Mouse (Mus musculus) C2C12 (cell line): ENCODE results near the gene Rft1. TPM values are rescaled to one million over a fixed set of nuclear protein-coding genes. Genes with fewer than 3 reads are reported as not detected.

ENCODE experiments used
- H3K27me3 ChIP-seq: one replicate; pipeline ENCODE4 v1.6.1; 2011; ENCODE audit not compliant: control insufficient read depth, insufficient read depth, insufficient read length
- H3K36me3 ChIP-seq: one replicate; pipeline ENCODE4 v1.6.1; 2011; ENCODE audit not compliant: control insufficient read depth, insufficient read depth
- H3K4me3 ChIP-seq: one replicate; pipeline ENCODE4 v1.5.1; 2011; ENCODE audit warnings: mild to moderate bottlenecking, control low read depth; ENCODE audit not compliant: poor library complexity, insufficient read depth, severe bottlenecking
- H3K79me2 ChIP-seq: one replicate; pipeline ENCODE4 v1.6.1; 2011; ENCODE audit not compliant: control insufficient read depth, insufficient read depth
- H3K79me3 ChIP-seq: one replicate; pipeline ENCODE4 v1.6.1; 2011; ENCODE audit warnings: low read depth, control low read depth
- H3ac ChIP-seq: one replicate; pipeline ENCODE3; 2011; ENCODE audit warnings: low read depth; ENCODE audit not compliant: control insufficient read depth, insufficient read length
- CEBPB ChIP-seq: IDR thresholded peaks from one replicate; pipeline ENCODE4 v1.6.1; 2011; ENCODE audit warnings: low read depth, mild to moderate bottlenecking, control low read depth, moderate library complexity
- CTCF ChIP-seq: IDR thresholded peaks from one replicate; pipeline ENCODE4 v1.5.1; 2011; ENCODE audit not compliant: control insufficient read depth, insufficient read depth, insufficient read length
- FOSL1 ChIP-seq: IDR thresholded peaks from one replicate; pipeline ENCODE4 v1.8.0; 2011; ENCODE audit warnings: mild to moderate bottlenecking, low read length; ENCODE audit not compliant: poor library complexity, insufficient read depth, severe bottlenecking
- MAX ChIP-seq: IDR thresholded peaks from one replicate; pipeline ENCODE4 v1.6.1; 2011; ENCODE audit warnings: mild to moderate bottlenecking, control low read depth
- MYOD1 ChIP-seq: IDR thresholded peaks from one replicate; pipeline ENCODE4 v1.6.1; 2011; ENCODE audit warnings: low read depth; ENCODE audit not compliant: control insufficient read depth, insufficient read length
- MYOG ChIP-seq: IDR thresholded peaks from one replicate; pipeline ENCODE4 v1.6.1; 2011; ENCODE audit not compliant: control insufficient read depth, insufficient read length; ENCODE audit errors: extremely low read depth
- USF1 ChIP-seq: IDR thresholded peaks from one replicate; pipeline ENCODE4 v1.6.1; 2011; ENCODE audit warnings: low read depth, mild to moderate bottlenecking, control low read depth, moderate library complexity
- polyA plus RNA-seq: library from polyadenylated mRNA; unstranded; fragments of >200 nt; fragmentation: generic; extraction: Trizol; gene quantifications from one replicate; pipeline ENCODE4 v1.2.1, GENCODE M21; 2012; ENCODE audit warnings: missing spikeins

The Rft1 gene
- polyA plus RNA-seq, 1 experiment: 13.4 TPM

DNA sequence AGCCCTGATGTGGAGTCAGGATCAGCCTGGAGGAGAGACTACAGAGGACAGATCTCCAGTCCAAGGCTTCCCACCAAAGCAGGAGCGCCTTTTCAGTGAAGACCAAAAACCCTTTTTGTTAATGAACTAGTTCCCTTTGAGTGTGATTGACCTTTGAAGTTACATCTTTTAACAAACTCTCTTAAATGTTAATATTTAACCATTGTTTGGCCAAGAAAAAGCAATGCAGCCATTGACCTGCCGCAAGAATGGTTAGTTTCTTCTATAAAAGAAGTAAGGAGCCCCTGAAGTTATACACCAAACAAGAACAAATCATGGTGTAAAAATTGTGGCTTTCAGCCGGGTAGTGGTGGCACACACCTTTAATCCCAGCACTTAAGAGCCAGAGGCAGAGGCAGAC lies 36.5 kb downstream of the Rft1 start:
- no peaks in the 10 kb centered on the region for H3K79me2 ChIP-seq
- H3K36me3 ChIP-seq: peaks cover 15% of the 10 kb centered on the region
- no peaks in the 10 kb centered on the region for H3K27me3 ChIP-seq
- H3ac ChIP-seq: no peak overlapping the region
- no peak for TF ChIP-seq MYOG
- no peak for TF ChIP-seq CTCF
- no peak for TF ChIP-seq CEBPB
- TF ChIP-seq MAX: no peak
- no peak for TF ChIP-seq USF1
- TF ChIP-seq FOSL1: no peak
- TF ChIP-seq MYOD1: no peak
- H3K4me3 ChIP-seq: no peak overlapping the region
- H3K79me3 ChIP-seq: no peaks in the 10 kb centered on the region

DNA sequence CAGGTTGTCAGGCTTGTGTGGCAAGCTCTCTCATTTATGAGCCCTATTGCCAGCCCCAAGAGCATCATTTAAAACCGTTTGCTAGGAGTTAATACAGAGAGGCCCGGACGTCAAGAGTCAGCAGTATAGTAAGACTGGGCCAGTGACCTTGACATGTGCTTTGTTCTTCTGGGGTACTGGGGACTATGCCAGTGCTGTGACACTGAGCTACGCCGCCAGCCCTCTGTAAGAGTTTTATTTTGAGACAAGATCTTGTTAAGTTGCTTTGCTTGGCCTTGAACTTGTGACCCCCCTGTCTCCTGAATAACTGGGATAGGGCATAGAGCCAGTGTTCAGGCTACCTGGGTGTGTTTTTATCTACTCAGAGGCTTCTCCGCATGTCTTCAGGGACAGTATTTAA lies 38.3 kb downstream of the Rft1 start:
- H3K27me3 ChIP-seq: no peaks in the 10 kb centered on the region
- no peaks in the 10 kb centered on the region for H3K79me2 ChIP-seq
- H3ac ChIP-seq: no peak overlapping the region
- TF ChIP-seq USF1 (no peak), MYOD1 (no peak), FOSL1 (no peak), MYOG (no peak), CTCF (no peak), CEBPB (no peak), MAX (no peak)
- H3K36me3 ChIP-seq: peaks cover 15% of the 10 kb centered on the region
- no peaks in the 10 kb centered on the region for H3K79me3 ChIP-seq
- H3K4me3 ChIP-seq: no peak overlapping the region

DNA sequence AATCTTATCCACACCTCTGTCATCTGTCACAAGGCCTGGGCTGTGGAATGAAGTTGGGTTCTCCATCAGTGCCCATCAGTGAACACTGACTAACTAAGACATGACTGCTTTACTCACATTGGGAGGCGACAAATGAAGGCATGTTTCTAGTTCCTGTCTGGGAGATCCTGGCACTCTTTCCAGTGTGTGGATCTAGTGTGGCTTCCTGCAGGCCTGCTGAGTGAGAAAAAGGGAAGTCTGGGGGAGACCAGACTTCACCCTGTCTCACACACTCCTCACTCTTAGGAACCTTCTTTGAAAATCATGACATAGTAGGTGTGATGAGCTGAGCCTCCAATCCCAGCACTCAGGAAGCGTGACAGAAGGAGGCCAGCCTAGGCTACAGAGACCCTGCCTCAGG lies 40.6 kb downstream of the Rft1 start:
- TF ChIP-seq FOSL1: no peak
- TF ChIP-seq MYOD1: no peak
- TF ChIP-seq CEBPB: no peak
- no peak for TF ChIP-seq USF1
- TF ChIP-seq MAX: no peak
- TF ChIP-seq CTCF: no peak
- TF ChIP-seq MYOG: no peak
- Histone ChIP-seq H3K4me3 (no peak overlapping the region), H3ac (no peak overlapping the region), H3K36me3 (peaks cover 11% of the 10 kb centered on the region), H3K27me3 (no peaks in the 10 kb centered on the region), H3K79me2 (no peaks in the 10 kb centered on the region), H3K79me3 (no peaks in the 10 kb centered on the region)

DNA sequence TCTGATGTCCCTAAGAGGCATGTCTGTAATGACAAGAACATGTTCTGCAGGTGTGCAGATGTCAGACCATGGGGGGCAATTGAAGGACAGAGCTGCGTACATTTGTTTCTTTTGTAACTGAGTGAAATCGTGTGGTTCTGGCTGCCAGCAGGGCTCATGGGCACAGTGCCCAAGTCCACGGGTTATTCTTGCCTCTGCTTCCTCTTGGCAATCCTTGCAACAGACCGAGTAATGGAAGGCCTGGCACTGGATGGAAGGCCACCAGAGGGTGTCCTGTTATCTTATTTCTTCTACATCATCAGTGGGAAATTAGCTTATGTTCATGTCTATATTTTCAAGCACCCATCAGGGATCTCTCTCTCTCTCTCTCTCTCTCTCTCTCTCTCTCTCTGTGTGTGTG lies 41.4 kb downstream of the Rft1 start:
- no peak overlapping the region for H3K4me3 ChIP-seq
- peaks cover 3% of the 10 kb centered on the region for H3K36me3 ChIP-seq
- TF ChIP-seq CTCF (no peak), FOSL1 (no peak), USF1 (no peak), MAX (no peak), MYOD1 (no peak), MYOG (no peak), CEBPB (no peak)
- no peaks in the 10 kb centered on the region for H3K79me3 ChIP-seq
- H3ac ChIP-seq: no peak overlapping the region
- H3K79me2 ChIP-seq: no peaks in the 10 kb centered on the region
- H3K27me3 ChIP-seq: no peaks in the 10 kb centered on the region

DNA sequence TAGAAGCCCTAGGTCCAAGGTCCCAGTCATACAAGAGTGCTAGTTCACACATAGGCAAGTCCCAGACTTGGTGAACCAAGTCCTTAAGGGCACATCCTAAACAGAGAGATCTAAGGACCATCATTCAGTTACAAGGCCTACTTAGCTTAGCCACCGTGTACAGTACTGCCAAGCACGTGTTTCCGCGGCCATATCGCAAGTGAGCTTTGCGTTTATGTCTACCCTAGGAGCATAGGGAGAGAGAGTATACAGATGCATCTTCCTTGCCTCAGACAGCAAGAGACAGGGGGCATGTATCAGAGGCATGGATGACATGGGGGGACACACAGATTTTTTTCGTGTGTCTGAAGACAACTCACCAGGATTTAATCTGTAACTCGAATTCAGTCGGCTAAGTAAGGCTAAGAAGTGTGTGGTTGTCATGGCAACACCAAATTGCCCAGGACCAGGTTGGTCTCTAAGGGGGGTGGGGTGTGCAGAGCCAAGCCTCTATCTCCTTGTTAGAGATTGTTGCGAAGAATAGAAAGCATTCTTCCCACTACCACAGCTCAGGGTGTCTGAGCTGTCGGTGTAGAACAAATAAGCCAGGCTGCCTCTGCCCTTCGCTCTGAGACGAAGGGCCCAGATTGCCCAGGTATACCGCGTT lies 43.4 kb downstream of the Rft1 start:
- H3ac ChIP-seq: no peak overlapping the region
- H3K79me3 ChIP-seq: no peaks in the 10 kb centered on the region
- H3K79me2 ChIP-seq: no peaks in the 10 kb centered on the region
- no peaks in the 10 kb centered on the region for H3K36me3 ChIP-seq
- H3K4me3 ChIP-seq: no peak overlapping the region
- TF ChIP-seq CTCF: no peak
- no peak for TF ChIP-seq CEBPB
- TF ChIP-seq MYOD1: no peak
- no peak for TF ChIP-seq FOSL1
- TF ChIP-seq MYOG: no peak
- TF ChIP-seq USF1: no peak
- no peak for TF ChIP-seq MAX
- H3K27me3 ChIP-seq: no peaks in the 10 kb centered on the region

GRCm38 (mm10) chr14:30699656-30700055 lies 45.5 kb downstream of the Rft1 start:
- no peak overlapping the region for H3K4me3 ChIP-seq
- H3K36me3 ChIP-seq: no peaks in the 10 kb centered on the region
- no peak overlapping the region for H3ac ChIP-seq
- H3K27me3 ChIP-seq: no peaks in the 10 kb centered on the region
- no peaks in the 10 kb centered on the region for H3K79me3 ChIP-seq
- no peak for TF ChIP-seq MYOD1
- TF ChIP-seq CTCF: peak; percentile 84
- no peaks in the 10 kb centered on the region for H3K79me2 ChIP-seq
